Mouse (Mus musculus): ENCODE results near the gene Zfp42.

GRCm38 (mm10) chr8:43299796-43300195 is 7.0 kb downstream of the Zfp42 start:
- TF ChIP-seq CTCF (IDR thresholded peaks at IDR 0.05; ENCODE audit: insufficient read depth, low read length) (no peak), POLR2A (IDR thresholded peaks at IDR 0.05; ENCODE audit: borderline replicate concordance, extremely low read depth, low read depth, low read length) (no peak)
